Mouse (Mus musculus) lung, postnatal 0 days (tissue): ENCODE measurements around the gene Bcam.

ENCODE experiments used
- CTCF ChIP-seq: IDR thresholded peaks from 2 replicates; pipeline ENCODE4 v1.5.1; 2016; ENCODE audit warnings: antibody characterized with exemption, mild to moderate bottlenecking
- EP300 ChIP-seq: IDR thresholded peaks from 2 replicates; pipeline ENCODE4 v1.6.1; 2016; ENCODE audit warnings: antibody characterized with exemption, mild to moderate bottlenecking, control low read depth

DNA sequence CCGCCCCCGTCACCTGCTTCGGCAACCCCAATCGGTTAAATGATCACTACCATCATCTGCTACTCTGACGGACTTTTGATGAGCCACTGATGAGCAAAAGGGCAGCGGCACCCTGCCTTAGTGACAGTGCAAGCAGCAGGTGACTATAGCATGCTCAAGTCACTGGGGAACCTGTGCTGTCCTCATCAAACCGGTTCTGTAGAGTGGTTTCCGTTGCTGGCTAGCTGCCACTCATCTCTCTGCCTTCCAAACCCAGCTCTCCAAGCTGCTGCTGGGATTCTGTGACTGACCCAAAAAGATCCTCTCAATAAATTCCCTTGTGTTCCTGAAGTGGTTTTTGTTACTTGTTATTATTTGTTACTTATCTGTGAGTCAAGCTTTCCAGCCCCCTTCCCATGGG, 7.8 kb upstream of the Bcam start:
- TF ChIP-seq CTCF (no peak), EP300 (peak; percentile 40; the same call in 1 of the 2 replicates)
